Mouse (Mus musculus) lung, postnatal 0 days (tissue): ENCODE data around the gene Atp5j2.

Experiments
- CTCF ChIP-seq: IDR thresholded peaks from 2 replicates; pipeline ENCODE4 v1.5.1; 2016; ENCODE audit warnings: antibody characterized with exemption, mild to moderate bottlenecking
- EP300 ChIP-seq: IDR thresholded peaks from 2 replicates; pipeline ENCODE4 v1.6.1; 2016; ENCODE audit warnings: antibody characterized with exemption, mild to moderate bottlenecking, control low read depth

DNA sequence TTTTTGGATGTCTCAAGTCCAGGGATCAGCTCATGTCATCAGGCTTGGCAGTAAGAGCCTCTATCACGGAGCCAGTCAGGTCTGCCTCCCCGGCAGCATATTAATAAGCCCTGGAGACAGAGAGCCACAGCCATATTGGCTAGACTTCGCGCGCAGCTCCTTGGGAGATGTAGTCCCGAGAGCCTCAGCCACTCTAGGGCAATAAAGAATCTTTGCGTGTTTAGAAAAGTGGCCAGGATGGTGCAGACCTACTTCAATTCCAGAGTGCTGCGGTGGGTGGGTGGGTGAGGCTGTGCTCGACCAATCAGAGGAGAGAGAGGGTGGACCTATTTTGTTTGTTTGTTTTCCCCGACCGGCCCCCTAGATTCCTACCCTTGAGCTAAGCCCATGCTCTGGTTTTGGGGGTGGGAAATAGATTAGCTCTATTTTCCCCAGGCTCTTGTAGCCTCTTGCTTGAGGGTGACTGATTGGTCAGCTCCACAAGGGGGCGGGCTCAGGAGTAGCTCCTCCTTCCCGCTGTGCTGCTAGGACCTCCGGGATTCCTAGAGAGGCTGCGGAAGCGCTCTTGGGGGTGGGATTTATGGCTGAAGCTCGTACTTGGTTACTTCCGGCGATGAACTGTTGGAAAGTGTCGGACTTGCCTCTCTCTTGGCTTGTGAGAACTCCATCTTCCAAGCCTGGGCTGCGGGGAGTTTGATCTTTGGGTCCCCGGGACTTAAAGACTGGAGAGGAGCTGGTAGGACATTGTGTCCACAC lies 12.3 kb upstream of the Atp5j2 start, which contains the start of gene Zkscan5:
- TF ChIP-seq CTCF: no peak; the same call in 1 of the 2 replicates
- peak; percentile 64; the same call in 1 of the 2 replicates for TF ChIP-seq EP300
